Mouse (Mus musculus) forebrain, embryonic 12.5 days (tissue): Measurements from ENCODE around the gene Col1a1. TPM values are rescaled to one million over a fixed set of nuclear protein-coding genes. Genes with fewer than 3 reads are reported as not detected.

ENCODE experiments used
- ATAC-seq: fragments of 200-750 bp; cut with Nextera tagmentation; 2 replicates; pipeline ENCODE4 v1.8.0; 2017; ENCODE audit warnings: moderate TSS enrichment; ENCODE audit not compliant: low FRiP score
- H3K27ac ChIP-seq: fragments of 300-500 bp; sonication (generic); 2 replicates; pipeline ENCODE4 v1.5.1; 2016; ENCODE audit warnings: mild to moderate bottlenecking
- H3K27me3 ChIP-seq: fragments of 300-500 bp; sonication (generic); 2 replicates; pipeline ENCODE4 v1.6.1; 2016; ENCODE audit warnings: mild to moderate bottlenecking
- H3K36me3 ChIP-seq: fragments of 300-500 bp; sonication (generic); replicated peaks from 2 replicates; pipeline ENCODE4 v1.6.1; 2016; ENCODE audit warnings: mild to moderate bottlenecking
- H3K4me1 ChIP-seq: fragments of 300-500 bp; sonication (generic); 2 replicates; pipeline ENCODE4 v1.6.1; 2016
- H3K4me2 ChIP-seq: fragments of 300-500 bp; sonication (generic); 2 replicates; pipeline ENCODE4 v1.6.1; 2016; ENCODE audit warnings: mild to moderate bottlenecking, moderate library complexity
- H3K4me3 ChIP-seq: fragments of 300-500 bp; sonication (generic); replicated peaks from 2 replicates; pipeline ENCODE4 v1.5.1; 2016; ENCODE audit warnings: mild to moderate bottlenecking
- H3K9ac ChIP-seq: fragments of 300-500 bp; sonication (generic); 2 replicates; pipeline ENCODE4 v1.6.1; 2016; ENCODE audit warnings: mild to moderate bottlenecking
- H3K9me3 ChIP-seq: fragments of 300-500 bp; sonication (generic); 2 replicates; pipeline ENCODE4 v1.6.1; 2016
- WGBS: fragments of 180-500 bp; shearing (Covaris S2); methylation state at CpG from one replicate; pipeline ENCODE4 v1.1.7; 2016; 5-methylcytosine and 5-hydroxymethylcytosine counted together
- polyA plus RNA-seq: library from polyadenylated mRNA; unstranded; fragments of >200 nt; fragmentation: Nextera tagmentation; extraction: Ambion mirVana; gene quantifications from 2 replicates; pipeline ENCODE4 v1.2.1, GENCODE M21; 2016

Col1a1 gene
- polyA plus RNA-seq, 1 experiment from 2014 or later: 267 TPM

- Histone ChIP-seq H3K4me2 (no peak overlapping the region), H3K9ac (no peak overlapping the region), H3K4me1 (peaks cover 15% of the 10 kb centered on the region), H3K4me3 (no peak overlapping the region), H3K27ac (no peak overlapping the region), H3K27me3 (peaks cover 74% of the 10 kb centered on the region), H3K9me3 (no peaks in the 10 kb centered on the region), H3K36me3 (no peaks in the 10 kb centered on the region)
- 39% methylated on average over 9 of the region's 9 CpGs for WGBS
- ATAC-seq: no peak
These were observed 5.1 kb downstream of the Col1a1 start for GRCm38 (mm10) chr11:94941121-94941520.

- Histone ChIP-seq H3K27ac (no peak overlapping the region), H3K9ac (no peak overlapping the region), H3K4me2 (no peak overlapping the region), H3K4me3 (no peak overlapping the region), H3K36me3 (no peaks in the 10 kb centered on the region), H3K9me3 (no peaks in the 10 kb centered on the region), H3K4me1 (peaks cover 11% of the 10 kb centered on the region), H3K27me3 (peaks cover 68% of the 10 kb centered on the region)
- ATAC-seq: no peak
- WGBS: 77% methylated on average over 8 of the region's 8 CpGs
These were observed 5.8 kb downstream of the Col1a1 start for GRCm38 (mm10) chr11:94941776-94942175.

GRCm38 (mm10) chr11:94942282-94943023, 6.4 kb downstream of the Col1a1 start:
- no peaks in the 10 kb centered on the region for H3K36me3 ChIP-seq
- H3K4me3 ChIP-seq: no peak overlapping the region
- no peak overlapping the region for H3K27ac ChIP-seq
- peaks cover 6% of the 10 kb centered on the region for H3K4me1 ChIP-seq
- peaks cover 63% of the 10 kb centered on the region for H3K27me3 ChIP-seq
- no peak overlapping the region for H3K4me2 ChIP-seq
- WGBS: 52% methylated on average over 13 of the region's 13 CpGs
- no peak overlapping the region for H3K9ac ChIP-seq
- no peak for ATAC-seq
- no peaks in the 10 kb centered on the region for H3K9me3 ChIP-seq

GRCm38 (mm10) chr11:94943054-94943453, 7.0 kb downstream of the Col1a1 start:
- Histone ChIP-seq H3K4me3 (no peak overlapping the region), H3K27me3 (peaks cover 57% of the 10 kb centered on the region), H3K36me3 (no peaks in the 10 kb centered on the region), H3K9me3 (no peaks in the 10 kb centered on the region), H3K4me2 (no peak overlapping the region), H3K9ac (no peak overlapping the region), H3K4me1 (0 out of 2 replicates have a peak, but pooled peaks cover under 1% of the 10 kb centered on the region), H3K27ac (no peak overlapping the region)
- no peak for ATAC-seq
- WGBS: 85% methylated on average over 15 of the region's 15 CpGs

GRCm38 (mm10) chr11:94944295-94944694, 8.3 kb downstream of the Col1a1 start:
- no peak for ATAC-seq
- Histone ChIP-seq H3K27me3 (peaks cover 45% of the 10 kb centered on the region), H3K4me2 (no peak overlapping the region), H3K9me3 (no peaks in the 10 kb centered on the region), H3K4me1 (no peaks in the 10 kb centered on the region), H3K4me3 (no peak overlapping the region), H3K36me3 (no peaks in the 10 kb centered on the region), H3K27ac (no peak overlapping the region), H3K9ac (no peak overlapping the region)
- WGBS: 20% methylated on average over 8 of the region's 8 CpGs

- Histone ChIP-seq H3K27ac (no peak overlapping the region), H3K4me1 (no peaks in the 10 kb centered on the region), H3K9ac (no peak overlapping the region), H3K9me3 (no peaks in the 10 kb centered on the region), H3K27me3 (peaks cover 35% of the 10 kb centered on the region), H3K4me2 (no peak overlapping the region), H3K36me3 (no peaks in the 10 kb centered on the region), H3K4me3 (no peak overlapping the region)
- ATAC-seq: no peak
- 88% methylated on average over 12 of the region's 12 CpGs for WGBS
These were observed 9.2 kb downstream of the Col1a1 start for GRCm38 (mm10) chr11:94945236-94945635.

GRCm38 (mm10) chr11:94952169-94952568, 16.1 kb downstream of the Col1a1 start:
- H3K4me3 ChIP-seq: no peak overlapping the region

GRCm38 (mm10) chr11:94955103-94955502, 19.1 kb downstream of the Col1a1 start:
- 49% methylated on average over 9 of the region's 9 CpGs for WGBS
- H3K36me3 ChIP-seq: no peaks in the 10 kb centered on the region
- 0 out of 2 replicates have a peak overlapping the region, but pooled peaks have one; percentile 42 for H3K27ac ChIP-seq
- peaks cover 35% of the 10 kb centered on the region for H3K4me1 ChIP-seq
- peak overlapping the region; percentile 29 for H3K4me2 ChIP-seq
- H3K27me3 ChIP-seq: no peaks in the 10 kb centered on the region
- no peak overlapping the region for H3K9ac ChIP-seq
- 0 out of 2 replicates have a peak, but pooled peaks cover 4% of the 10 kb centered on the region for H3K9me3 ChIP-seq
- no peak overlapping the region for H3K4me3 ChIP-seq
- ATAC-seq: peak; percentile 71; the same call in 1 of the 2 replicates

More at GRCm38 (mm10) chr11:94952169-94952568, 16.1 kb downstream of the Col1a1 start:
- 0 out of 2 replicates have a peak, but pooled peaks have one; percentile 30 for ATAC-seq
- Histone ChIP-seq H3K9ac (0 out of 2 replicates have a peak overlapping the region, but pooled peaks have one; percentile 21), H3K4me1 (peaks cover 25% of the 10 kb centered on the region), H3K4me2 (0 out of 2 replicates have a peak overlapping the region, but pooled peaks have one; percentile 13), H3K36me3 (no peaks in the 10 kb centered on the region), H3K9me3 (0 out of 2 replicates have a peak, but pooled peaks cover 4% of the 10 kb centered on the region), H3K27me3 (no peaks in the 10 kb centered on the region), H3K27ac (peak overlapping the region; percentile 83)
- WGBS: 4% methylated on average over 6 of the region's 6 CpGs

- Histone ChIP-seq H3K27ac (0 out of 2 replicates have a peak overlapping the region, but pooled peaks have one; percentile 32), H3K4me2 (no peak overlapping the region), H3K27me3 (no peaks in the 10 kb centered on the region), H3K4me1 (peaks cover 28% of the 10 kb centered on the region), H3K4me3 (no peak overlapping the region), H3K9ac (no peak overlapping the region), H3K36me3 (no peaks in the 10 kb centered on the region), H3K9me3 (no peaks in the 10 kb centered on the region)
- WGBS: 85% methylated on average over 9 of the region's 9 CpGs
- ATAC-seq: no peak
These were observed 21.7 kb downstream of the Col1a1 start for GRCm38 (mm10) chr11:94957693-94958064.

- Histone ChIP-seq H3K27ac (0 out of 2 replicates have a peak overlapping the region, but pooled peaks have one; percentile 32), H3K9me3 (no peaks in the 10 kb centered on the region), H3K9ac (no peak overlapping the region), H3K4me1 (peaks cover 24% of the 10 kb centered on the region), H3K36me3 (no peaks in the 10 kb centered on the region), H3K4me2 (no peak overlapping the region), H3K27me3 (no peaks in the 10 kb centered on the region), H3K4me3 (no peak overlapping the region)
- ATAC-seq: no peak
- WGBS: 30% methylated on average over 8 of the region's 8 CpGs
These were observed 22.2 kb downstream of the Col1a1 start for GRCm38 (mm10) chr11:94958065-94958858.

GRCm38 (mm10) chr11:94962534-94963101, 26.6 kb downstream of the Col1a1 start:
- Histone ChIP-seq H3K4me1 (peaks cover 10% of the 10 kb centered on the region), H3K4me2 (no peak overlapping the region), H3K9me3 (no peaks in the 10 kb centered on the region), H3K36me3 (no peaks in the 10 kb centered on the region), H3K9ac (no peak overlapping the region), H3K27me3 (0 out of 2 replicates have a peak, but pooled peaks cover 1% of the 10 kb centered on the region), H3K4me3 (no peak overlapping the region), H3K27ac (no peak overlapping the region)
- WGBS: 87% methylated on average over 5 of the region's 5 CpGs
- no peak for ATAC-seq

GRCm38 (mm10) chr11:94967419-94967818, 31.4 kb downstream of the Col1a1 start, which contains the start of gene Hils1:
TSS of gene Hils1 (plus strand) at chr11:94967593.
- 59% methylated on average over 4 of the region's 4 CpGs for WGBS
- ATAC-seq: no peak

More at GRCm38 (mm10) chr11:94967419-94967818, 31.4 kb downstream of the Col1a1 start, which contains the start of gene Hils1:
- H3K9ac ChIP-seq: no peak within 1 kb of the TSS
- peaks cover 13% of the 10 kb centered on the region; the same call in 1 of the 2 replicates for H3K27me3 ChIP-seq
- H3K4me3 ChIP-seq: no peak within 1 kb of the TSS
- H3K4me1 ChIP-seq: peaks cover 4% of the 10 kb centered on the region
- H3K27ac ChIP-seq: no peak within 1 kb of the TSS
- H3K36me3 ChIP-seq: no peaks in the 10 kb centered on the region
- no peaks in the 10 kb centered on the region for H3K9me3 ChIP-seq
- no peak within 1 kb of the TSS for H3K4me2 ChIP-seq
